Mouse (Mus musculus) ES-CJ7 (cell line): ENCODE measurements around the gene Tbxas1.
A peak's percentile ranks its signal among the peaks of the same experiment; 100 is the strongest.

ENCODE experiments used
- DNase-seq: peaks from one replicate; pipeline ENCODE4 v3.0.0; 2011; ENCODE audit warnings: low read depth, low spot score

The Tbxas1 gene

GRCm38 (mm10) chr6:39117584-39118455 lies 242.6 kb downstream of the Tbxas1 start, which contains the start of gene Parp12:
TSS of gene Parp12 (minus strand) at chr6:39118349.
- peak; percentile 44 for DNase-seq

- DNase-seq, result peak; percentile 58
Observed at GRCm38 (mm10) chr6:39118456-39118881, 243.3 kb downstream of the Tbxas1 start.

- DNase-seq, result no peak
Observed at GRCm38 (mm10) chr6:39120685-39121084, 245.5 kb downstream of the Tbxas1 start.

GRCm38 (mm10) chr6:39124719-39125118 lies 249.5 kb downstream of the Tbxas1 start:
- no peak for DNase-seq

DNA sequence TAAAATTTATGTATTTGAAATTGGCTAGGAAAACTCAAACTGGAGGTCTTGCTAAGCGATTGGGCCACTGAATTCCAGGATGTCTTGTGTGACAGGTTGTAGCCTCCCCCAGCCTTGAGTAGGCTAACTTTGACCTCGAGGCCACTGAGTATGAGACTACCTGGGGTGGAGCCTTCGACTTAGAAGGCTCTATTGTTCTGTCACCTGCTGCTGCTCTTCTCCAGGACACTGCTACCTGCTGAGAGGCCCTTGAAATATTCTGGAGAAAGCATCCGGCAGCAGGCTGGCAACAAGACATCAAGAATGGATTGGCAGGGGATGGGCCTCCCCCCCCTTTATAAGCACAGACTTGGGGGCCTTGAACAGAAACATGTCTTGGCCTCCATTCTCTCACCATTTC lies 256.3 kb downstream of the Tbxas1 start:
- peak; percentile 91 for DNase-seq

- DNase-seq, result peak; percentile 82
Observed at GRCm38 (mm10) chr6:39132556-39132955, 257.4 kb downstream of the Tbxas1 start.
